Mouse (Mus musculus) heart, adult 18-20 months (tissue): Measurements from ENCODE around the gene Med12. TPM values are rescaled to one million over a fixed set of nuclear protein-coding genes. Genes with fewer than 3 reads are reported as not detected.
A peak's percentile ranks its signal among the peaks of the same experiment; 100 is the strongest.

ENCODE experiments used
- DNase-seq, 2 experiments: peaks; one replicate each; pipeline ENCODE4 v3.0.0; 2021 to 2022; ENCODE audit warnings: mixed read lengths in 1 of 2
- long read RNA-seq, 2 experiments: library from polyadenylated mRNA; stranded (forward); transcript quantifications; one replicate each; pipeline ENCODE4 v2.0.0; 2021
- total RNA-seq, 2 experiments: library from RNA; stranded (reverse); gene quantifications; 2 replicates each; pipeline ENCODE4 v1.2.3; 2021

Med12 gene
- total RNA-seq = 10 to 100 TPM; 13.5 to 19.1 TPM
- long read RNA-seq, experiment 1, full-length matches to known transcripts = 2 of 5 reads
- long read RNA-seq, experiment 1, partial matches to known transcripts = 2 of 5 reads
- long read RNA-seq, experiment 1, other reads (novel, unspliced or antisense) = 1 of 5 reads
- long read RNA-seq, experiment 2, partial matches to known transcripts = 3 of 3 reads
- long read RNA-seq, experiment 2, other reads (novel, unspliced or antisense) = 0 of 3 reads

- peak; percentile 92 to 95 for DNase-seq
Observed at GRCm38 (mm10) chrX:101273875-101274738, at the start of gene Med12. Med12 (plus strand) TSS chrX:101274030.

DNA sequence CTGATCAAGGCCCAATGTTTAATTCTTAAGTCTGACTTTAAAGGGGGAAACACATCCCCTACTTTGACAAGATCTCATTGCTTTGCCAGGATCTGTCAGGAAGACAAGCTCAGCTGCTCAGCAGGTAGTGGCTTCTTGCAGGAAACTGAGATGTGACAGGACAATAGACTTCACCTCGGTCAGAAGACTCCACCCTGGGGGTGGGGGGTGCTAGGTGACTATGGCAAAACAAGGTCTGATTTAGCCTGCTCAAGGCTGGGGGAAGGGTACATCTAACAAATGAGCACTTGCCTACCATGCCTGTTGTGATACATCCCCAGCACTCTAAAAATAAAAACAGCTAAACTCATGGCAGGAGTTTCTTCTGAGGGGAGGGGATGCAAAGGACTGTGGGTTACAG is 28.8 kb upstream of the Med12 start:
- no peak for DNase-seq

DNA sequence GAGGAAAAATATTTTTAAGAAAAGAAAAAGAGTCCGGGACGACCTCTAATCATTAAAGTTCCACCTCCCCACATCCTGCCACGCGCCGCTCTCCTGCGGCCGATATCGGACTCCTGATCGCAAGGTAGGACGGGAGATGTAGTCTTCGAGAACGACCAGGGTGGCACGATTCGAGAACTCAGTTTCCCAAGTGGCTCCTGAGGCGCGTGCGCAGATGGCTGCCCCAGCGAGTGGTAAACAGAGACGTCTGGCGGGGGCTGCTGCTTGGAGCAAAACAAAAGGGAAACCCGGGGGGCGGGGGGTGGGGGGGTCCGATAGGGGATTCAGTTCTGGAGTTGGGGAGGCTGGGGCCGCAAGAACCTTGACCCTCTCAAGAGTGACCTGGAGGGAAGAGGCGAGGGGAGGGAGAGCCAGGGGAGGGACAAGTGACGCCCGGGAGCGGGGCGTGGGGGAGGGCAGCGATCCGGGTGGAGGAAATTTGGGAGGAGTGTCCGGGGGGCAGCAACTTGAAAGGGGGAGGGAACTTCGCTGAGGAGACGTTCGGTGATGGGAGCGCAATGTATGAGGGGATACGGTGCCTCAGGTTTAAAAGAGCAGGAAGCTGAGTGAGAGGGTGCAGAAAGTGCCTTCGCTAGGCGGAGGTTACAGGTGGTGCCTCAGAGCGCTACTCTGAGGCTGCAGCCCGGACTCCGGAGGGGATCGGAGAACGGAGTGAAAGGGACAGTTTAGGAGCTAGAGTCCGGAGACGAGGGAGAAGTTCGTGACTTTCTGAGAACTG is 19.7 kb upstream of the Med12 start, which contains the start of gene Foxo4:
Gene Foxo4 (plus strand): TSS at position 577 of the 778 bp plus-strand sequence.
- peak; percentile 89 to 93 for DNase-seq

GRCm38 (mm10) chrX:101254740-101255139 is 19.1 kb upstream of the Med12 start:
- DNase-seq = no peak

GRCm38 (mm10) chrX:101256603-101257002 is 17.2 kb upstream of the Med12 start:
- DNase-seq = no peak

- no peak for DNase-seq
Observed at GRCm38 (mm10) chrX:101260441-101261325, 13.1 kb upstream of the Med12 start.

DNA sequence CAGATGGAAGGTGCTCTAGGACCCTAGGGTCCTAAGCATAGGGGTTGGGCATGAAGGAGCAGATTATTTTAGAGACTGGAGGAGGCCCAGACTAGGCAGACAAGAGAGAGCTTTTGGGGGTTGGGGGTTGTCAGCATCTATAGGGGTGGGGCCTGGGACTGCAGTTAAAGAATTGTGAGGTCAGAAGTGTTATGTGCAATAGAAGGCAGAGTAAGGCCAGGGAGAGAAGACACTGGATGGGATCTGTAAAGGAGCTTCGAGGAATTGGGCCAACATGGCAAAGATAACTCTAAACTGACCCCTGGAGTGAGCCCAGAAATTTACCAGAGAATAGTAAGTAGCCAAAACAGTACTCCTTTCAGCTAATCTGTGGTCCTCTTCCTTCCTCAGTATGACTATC is 9.9 kb upstream of the Med12 start, which contains the start of gene Gm614:
Gene Gm614 (minus strand): TSS at position 101 of the 400 bp plus-strand sequence.
- no peak for DNase-seq

GRCm38 (mm10) chrX:101266631-101267030 is 7.2 kb upstream of the Med12 start:
- DNase-seq = no peak

- peak in 1 of 2 experiments; percentile 42 for DNase-seq
Observed at GRCm38 (mm10) chrX:101268025-101268754, 5.6 kb upstream of the Med12 start, which contains the start of gene Il2rg. Il2rg (minus strand) TSS chrX:101268255.

DNA sequence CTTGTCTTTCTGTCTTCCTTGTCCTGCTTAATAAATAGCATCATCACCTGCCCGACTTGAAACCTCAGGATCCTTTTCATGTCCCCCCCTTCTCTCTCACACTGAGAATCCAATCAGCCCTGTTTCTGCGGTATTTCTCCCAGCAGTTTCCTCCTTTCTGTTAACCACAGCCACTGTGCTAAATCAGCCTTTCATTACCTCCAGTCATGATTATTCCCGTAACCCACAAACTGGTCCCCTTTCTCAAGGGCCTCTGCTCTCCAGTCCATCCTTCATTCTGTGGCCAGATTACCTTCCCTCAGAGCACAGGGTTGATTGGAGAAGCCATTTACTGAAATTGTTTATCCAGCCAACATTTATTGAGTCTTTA is 5.1 kb upstream of the Med12 start, which contains the start of gene Gm20489:
Gene Gm20489 (minus strand): TSS at position 269 of the 370 bp plus-strand sequence.
- DNase-seq = no peak

DNA sequence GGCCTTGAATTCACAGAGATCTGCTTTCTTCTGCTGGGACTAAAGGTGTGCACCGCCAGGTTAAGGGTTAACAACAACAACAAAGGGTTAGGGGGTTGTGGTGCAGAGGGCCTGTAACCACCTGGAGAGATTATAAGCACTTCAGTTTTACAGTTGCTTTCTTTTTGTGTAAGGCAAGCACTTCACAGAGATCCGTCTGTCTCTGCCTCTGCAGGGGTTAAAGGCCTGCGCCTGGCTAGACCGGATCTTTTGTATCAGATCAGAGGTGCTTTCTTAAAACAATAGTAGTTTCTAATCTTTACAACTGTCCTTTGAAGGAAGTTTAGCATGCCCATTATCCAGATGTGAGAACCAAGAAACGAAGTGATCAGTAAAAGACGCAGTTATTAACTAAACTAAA is 420 bp upstream of the Med12 start:
- no peak for DNase-seq

DNA sequence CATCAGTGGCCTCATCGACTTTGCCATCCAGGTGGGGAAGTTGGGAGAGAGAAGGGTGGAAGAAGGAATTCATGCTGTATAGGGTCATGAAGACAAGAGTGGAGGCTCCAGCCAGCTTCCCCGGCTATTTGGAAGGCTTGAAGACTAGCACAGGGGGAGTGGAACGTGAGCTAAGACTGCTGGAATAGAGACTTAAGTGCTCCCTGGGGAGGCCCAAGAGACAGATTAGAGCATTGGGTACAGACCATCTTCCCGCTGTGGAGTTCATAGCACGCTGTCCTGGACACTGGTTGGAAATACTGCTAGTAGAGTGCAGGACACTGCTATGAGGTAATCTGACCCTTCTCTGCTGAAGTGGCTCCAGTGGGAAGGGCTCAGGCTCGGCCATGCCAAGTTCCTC is 9.0 kb downstream of the Med12 start:
- DNase-seq = no peak

DNA sequence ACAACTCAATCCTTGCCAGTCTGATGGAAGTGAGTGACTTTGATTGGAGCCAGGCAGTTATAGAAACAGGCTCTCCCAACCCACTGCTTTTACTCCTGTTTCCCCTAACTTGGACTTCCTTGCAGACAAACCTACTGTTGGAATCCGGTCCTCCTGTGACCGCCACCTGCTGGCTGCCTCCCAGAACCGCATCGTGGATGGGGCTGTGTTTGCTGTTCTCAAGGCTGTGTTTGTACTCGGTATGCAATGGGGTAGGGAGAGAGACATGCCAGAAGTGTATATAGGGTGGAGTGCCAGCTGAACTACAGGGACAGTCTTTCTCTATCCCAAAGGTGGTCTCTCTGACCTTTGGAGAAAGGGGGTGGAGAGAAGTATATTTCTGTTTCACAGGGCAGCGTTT is 11.7 kb downstream of the Med12 start:
- DNase-seq = peak; percentile 25 to 47

DNA sequence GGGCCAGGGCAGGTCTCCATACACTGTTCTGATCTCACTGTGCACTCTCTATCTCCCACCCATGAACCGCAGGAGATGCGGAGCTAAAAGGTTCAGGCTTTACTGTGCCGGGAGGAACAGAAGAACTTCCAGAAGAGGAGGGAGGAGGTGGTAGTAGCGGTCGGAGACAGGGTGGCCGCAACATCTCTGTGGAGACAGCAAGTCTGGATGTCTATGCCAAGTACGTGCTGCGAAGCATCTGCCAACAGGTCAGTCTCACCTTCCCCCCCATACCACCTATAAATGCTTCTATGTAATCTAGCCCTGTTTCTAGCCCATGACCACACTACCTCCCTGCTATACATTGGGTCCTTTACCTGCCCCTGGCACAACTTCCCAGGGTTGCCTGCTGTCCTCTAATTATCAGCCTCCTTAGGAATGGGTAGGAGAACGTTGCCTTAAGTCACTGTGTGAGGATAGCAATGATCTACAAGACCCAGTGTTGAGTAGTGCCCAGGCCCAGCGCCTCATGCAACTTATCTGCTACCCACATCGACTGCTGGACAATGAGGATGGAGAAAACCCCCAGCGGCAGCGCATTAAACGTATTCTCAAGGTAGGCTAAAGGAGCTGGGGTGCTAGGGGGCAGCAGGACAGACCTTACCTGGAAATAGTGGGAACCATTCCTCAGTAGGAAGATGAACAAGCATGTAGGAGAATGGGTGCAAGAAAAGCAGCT is 12.3 kb downstream of the Med12 start:
- no peak for DNase-seq

GRCm38 (mm10) chrX:101287543-101287942 is 13.7 kb downstream of the Med12 start:
- no peak for DNase-seq

DNA sequence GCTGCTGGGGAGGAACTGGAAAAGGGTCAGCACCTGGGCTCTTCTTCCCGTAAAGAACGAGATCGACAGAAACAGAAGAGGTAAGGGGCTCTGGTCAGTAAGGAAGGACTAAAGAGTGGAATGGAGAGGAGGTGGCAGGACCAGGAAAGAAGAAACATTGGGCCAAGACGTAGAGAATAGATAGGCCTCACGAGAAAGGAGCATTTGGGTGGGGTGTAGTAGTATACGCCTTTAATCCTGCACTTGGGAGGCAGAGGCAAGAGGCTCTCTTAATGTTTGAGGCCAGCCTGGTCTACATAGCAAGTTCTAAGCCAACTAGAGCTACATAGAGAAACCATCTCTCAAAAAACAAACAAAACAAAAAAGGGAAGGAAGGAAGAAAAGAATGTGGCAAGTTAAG is 14.6 kb downstream of the Med12 start:
- DNase-seq = no peak

GRCm38 (mm10) chrX:101289037-101289436 is 15.2 kb downstream of the Med12 start:
- DNase-seq = no peak

GRCm38 (mm10) chrX:101290111-101290510 is 16.3 kb downstream of the Med12 start:
- no peak for DNase-seq

GRCm38 (mm10) chrX:101299055-101299454 is 25.2 kb downstream of the Med12 start, which contains the start of gene Nlgn3:
Nlgn3 (plus strand) TSS chrX:101299168.
- no peak for DNase-seq
